Mouse (Mus musculus): ENCODE measurements at regions not wholly inside any gene's neighbourhood (a gene's known extent, or its start where the extent isn't known, plus 50 kb on each side); places are given as distances from the start of the nearest gene placed in this dataset.

GRCm38 (mm10) chr16:88412287-88412686, 94.5 kb downstream of the Cldn17 start:
- no peak for DNase-seq (ENCODE audit: low spot score)

- peak; percentile 23 for DNase-seq (ENCODE audit: low spot score)
Observed at GRCm38 (mm10) chr16:88408144-88408543, 98.6 kb downstream of the Cldn17 start.

GRCm38 (mm10) chr16:88404331-88404730, 102.4 kb downstream of the Cldn17 start:
- no peak for DNase-seq (ENCODE audit: low spot score)

GRCm38 (mm10) chr16:88399881-88400280, 106.9 kb downstream of the Cldn17 start:
- DNase-seq (ENCODE audit: low spot score): no peak

DNA sequence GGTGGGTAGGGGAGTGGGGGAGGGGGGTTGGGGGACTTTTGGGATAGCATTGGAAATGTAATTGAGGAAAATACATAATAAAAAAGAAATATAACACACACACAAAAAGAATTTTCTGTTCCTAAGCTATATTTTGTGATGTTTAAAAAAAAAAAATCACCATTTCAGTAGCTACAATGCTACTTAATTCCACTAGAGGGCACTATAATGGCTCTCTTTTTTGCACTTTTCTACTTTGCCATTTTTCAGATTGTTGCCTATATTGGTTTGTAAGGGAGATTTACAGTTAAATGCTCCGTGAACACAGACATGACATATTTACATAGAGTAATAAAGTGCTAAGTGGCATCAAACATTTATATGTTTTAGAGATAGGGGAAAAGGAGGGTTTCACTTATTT, 102.7 kb upstream of the Grik1 start:
- DNase-seq (ENCODE audit: low spot score): no peak

GRCm38 (mm10) chr16:88381605-88382279, 91.7 kb upstream of the Grik1 start:
- DNase-seq (ENCODE audit: low spot score): no peak

GRCm38 (mm10) chr16:88375622-88376021, 85.6 kb upstream of the Grik1 start:
- no peak for DNase-seq (ENCODE audit: low spot score)

DNA sequence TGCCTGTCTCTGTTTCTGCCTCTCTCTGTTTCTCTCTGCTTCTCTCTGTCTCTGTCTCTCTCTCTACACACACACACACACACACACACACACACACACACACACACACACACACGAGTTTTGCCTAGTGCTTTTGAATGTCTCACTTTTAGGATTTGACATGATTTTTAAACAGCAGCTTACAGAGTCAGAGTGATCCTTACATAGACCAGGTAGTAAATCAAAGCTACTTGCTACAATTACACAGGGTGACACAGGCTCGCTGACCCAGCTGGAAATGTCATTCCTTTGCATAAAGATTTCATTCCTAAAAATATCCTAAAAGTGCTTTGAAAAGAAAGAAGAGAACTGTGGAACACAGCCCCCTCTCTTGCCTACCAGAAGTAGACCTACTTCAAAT, 84.5 kb upstream of the Grik1 start:
- no peak for DNase-seq (ENCODE audit: low spot score)

- DNase-seq (ENCODE audit: low spot score): peak; percentile 84
Observed at GRCm38 (mm10) chr16:88372034-88372433, 82.0 kb upstream of the Grik1 start.

DNA sequence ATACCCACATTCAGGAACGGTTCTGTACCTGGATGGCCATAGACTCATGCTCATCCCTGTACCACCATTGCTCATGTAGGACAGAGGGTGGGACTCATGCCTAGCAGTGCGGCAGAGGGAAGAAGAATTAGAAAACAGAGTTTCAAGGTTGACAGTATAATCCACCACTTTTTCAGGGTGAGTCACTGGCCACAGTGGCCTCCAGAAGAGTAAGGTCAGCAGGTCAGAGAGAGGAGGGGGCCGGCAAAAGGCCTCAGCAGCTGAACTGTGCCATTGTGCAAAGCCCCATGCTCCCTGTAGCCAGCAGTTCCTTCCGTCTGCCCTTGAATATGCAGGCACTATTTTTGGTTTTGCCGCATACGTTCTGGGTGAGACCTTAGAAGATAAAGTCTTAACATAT, 78.1 kb upstream of the Grik1 start:
- no peak for DNase-seq (ENCODE audit: low spot score)

DNA sequence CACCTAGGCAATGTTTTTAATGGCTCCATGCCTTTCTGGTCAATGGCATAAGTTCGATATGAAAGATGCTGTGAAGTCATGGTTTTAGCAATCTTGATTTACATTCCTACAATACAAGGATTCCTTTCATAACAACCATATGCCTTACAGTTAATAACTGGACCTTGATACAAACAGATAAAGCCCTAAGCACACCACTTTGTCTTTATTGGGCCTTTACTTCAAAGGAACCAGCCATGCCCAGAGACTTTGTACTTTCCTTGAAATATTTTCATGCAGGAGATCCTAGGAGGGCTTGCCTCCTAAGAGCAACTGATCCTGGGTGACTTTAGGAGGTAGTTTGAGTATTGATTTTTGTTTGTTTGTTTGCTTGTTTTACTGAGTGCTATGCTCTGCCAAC, 77.1 kb upstream of the Grik1 start:
- DNase-seq (ENCODE audit: low spot score): no peak

GRCm38 (mm10) chr16:88360081-88360480, 70.0 kb upstream of the Grik1 start:
- peak; percentile 18 for DNase-seq (ENCODE audit: low spot score)
